Mouse (Mus musculus): ENCODE measurements around the gene Cep85l.

The Cep85l gene

DNA sequence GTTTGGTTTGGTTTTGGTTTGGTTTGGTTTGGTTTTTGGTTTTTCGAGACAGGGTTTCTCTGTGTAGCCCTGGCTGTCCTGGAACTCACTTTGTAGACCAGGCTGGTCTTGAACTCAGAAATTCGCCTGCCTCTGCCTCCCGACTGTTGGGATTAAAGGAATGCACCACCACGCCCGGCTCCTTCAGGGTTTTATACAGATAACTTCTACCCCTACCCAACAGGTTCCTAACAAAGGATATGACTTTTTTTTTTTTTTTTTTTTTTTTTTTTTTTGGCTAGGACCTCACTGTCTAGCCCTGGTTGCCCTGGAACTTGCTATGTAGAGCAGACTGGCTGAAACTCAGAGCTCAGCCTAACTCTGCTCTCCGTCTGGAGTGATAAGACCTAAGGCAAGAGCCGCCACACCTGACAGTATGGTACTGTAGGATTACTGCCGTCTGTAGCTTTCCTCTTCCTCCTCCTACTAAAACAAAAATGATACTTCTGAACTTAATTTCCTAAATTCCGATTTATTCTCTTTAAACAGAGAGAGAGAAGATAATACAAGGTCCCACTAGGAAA is 37.5 kb downstream of the Cep85l start:
- no peak for DNase-seq (ENCODE audit: low spot score in 2 of 2)

GRCm38 (mm10) chr10:53341288-53341965 is 38.3 kb downstream of the Cep85l start:
- no peak for DNase-seq (ENCODE audit: low spot score in 2 of 2)

DNA sequence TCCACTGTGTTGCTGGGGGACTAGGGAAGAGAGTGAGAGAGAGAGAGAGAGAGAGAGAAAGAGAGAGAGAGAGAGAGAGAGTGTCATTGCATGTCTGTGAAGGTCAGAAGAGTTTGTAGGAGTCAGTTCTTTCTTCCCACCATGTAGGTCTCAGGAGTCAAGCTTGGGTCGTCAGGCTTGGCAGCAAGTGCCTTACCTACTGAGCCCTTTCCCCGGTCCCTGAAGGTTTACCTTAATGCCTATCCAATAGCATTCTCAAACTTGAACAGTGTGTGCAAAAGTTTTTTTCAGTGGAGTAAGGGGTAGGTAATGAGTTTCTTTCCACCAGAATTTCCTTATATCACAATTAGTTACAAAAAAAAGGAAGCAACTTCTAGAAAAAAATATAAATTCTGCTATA is 40.7 kb downstream of the Cep85l start:
- DNase-seq (ENCODE audit: low spot score in 2 of 2), result no peak

DNA sequence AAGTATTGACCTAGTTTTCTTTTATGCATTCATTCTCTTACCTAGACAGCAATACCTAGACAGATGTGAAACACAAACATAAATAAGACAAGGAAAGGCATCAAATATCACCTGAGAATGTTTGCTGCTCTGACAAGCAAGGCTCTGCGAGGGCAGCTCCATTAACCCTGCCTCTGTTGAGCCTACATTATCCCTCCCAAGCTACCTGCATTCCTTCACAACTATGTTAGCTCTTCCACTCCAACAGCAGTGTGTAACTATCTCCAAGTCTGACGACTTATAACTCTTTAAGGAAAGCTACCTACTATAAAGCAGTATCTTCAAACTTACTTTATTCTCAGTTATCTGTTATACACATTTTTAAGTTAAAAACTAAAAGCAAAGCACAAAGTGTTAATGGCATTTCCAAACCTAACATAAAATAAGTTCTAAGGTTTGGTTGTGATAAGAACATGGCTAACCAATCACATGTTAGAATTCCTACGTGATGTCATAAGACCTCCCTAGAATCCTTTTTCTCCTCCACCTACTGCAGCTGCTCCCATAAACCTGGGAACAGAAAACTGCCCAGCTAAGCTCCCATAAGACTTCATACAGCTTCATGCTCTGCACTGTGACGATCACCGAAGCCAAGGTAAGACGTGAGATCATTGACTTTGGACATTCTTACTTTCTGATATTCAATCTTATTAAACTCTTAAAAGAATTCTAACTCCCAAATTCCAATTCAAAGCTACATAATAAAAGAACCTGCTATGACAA is 42.4 kb downstream of the Cep85l start, which contains the start of gene Pln:
Gene Pln (plus strand): TSS at position 506 of the 762 bp plus-strand sequence.
- no peak for DNase-seq (ENCODE audit: low spot score in 2 of 2)

DNA sequence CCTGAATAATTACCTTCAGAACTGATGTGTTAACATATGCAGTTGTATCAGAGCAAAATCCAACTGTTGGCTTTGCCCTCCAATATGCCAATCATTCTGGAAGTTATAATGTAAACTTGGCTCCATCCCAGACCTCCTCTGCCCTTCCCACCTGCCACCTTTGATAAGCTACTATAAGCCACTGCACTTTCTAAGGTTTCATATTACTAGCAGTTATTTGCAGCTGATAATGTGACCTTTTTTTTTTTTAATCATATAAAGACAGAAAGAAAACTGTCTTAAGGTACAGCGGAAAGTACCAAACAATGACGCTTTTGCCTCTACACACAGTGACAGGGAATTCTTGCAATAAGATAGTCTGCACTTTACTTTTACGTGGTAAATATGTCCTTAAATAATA is 43.8 kb downstream of the Cep85l start:
- DNase-seq (ENCODE audit: low spot score in 2 of 2), result no peak

GRCm38 (mm10) chr10:53335266-53335665 is 44.5 kb downstream of the Cep85l start:
- no peak for DNase-seq (ENCODE audit: low spot score in 2 of 2)

GRCm38 (mm10) chr10:53332752-53333151 is 47.0 kb downstream of the Cep85l start:
- DNase-seq (ENCODE audit: low spot score in 2 of 2), result no peak

- DNase-seq (ENCODE audit: low spot score in 2 of 2), result no peak
These were observed 50.5 kb downstream of the Cep85l start for GRCm38 (mm10) chr10:53329257-53329656.

DNA sequence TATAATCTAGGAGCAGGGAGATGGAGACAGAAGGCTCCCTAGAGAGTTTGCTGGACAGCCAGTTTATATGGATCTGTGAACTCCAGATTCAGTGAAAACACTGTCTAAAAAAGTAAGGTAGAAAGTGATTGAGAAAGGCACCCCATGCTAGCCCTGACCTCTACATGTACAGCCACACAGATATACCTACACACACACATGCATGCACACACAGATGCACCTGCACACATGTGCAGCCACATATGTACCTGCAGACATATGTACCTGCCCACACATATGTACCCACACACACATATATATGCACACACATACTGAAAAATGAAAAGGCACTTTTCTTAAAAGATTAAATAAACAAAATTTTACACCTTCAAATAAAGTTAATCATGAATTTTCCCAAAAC is 53.4 kb downstream of the Cep85l start:
- DNase-seq (ENCODE audit: low spot score in 2 of 2), result no peak

- DNase-seq (ENCODE audit: low spot score in 2 of 2), result no peak
These were observed 55.1 kb downstream of the Cep85l start for GRCm38 (mm10) chr10:53324663-53325062.

DNA sequence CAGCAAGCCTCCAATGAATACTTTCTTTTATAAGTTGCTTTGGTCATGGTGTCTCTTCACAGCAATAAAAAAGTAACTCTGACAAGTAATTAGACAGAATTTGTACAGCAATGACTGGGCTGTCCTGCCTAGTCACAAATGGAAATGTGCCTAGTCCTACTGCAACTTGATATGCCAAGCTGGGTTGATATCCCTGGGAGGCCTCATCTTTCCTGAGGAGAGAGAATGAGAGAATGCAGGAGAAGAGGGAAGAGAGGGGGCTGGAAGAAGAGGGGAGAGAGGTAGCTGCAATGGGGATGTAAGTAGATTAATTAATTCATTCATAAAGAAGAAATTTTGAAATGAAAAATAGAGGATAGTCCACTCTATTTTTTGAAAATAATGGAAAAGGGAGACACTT is 56.4 kb downstream of the Cep85l start:
- DNase-seq (ENCODE audit: low spot score in 2 of 2), result no peak

DNA sequence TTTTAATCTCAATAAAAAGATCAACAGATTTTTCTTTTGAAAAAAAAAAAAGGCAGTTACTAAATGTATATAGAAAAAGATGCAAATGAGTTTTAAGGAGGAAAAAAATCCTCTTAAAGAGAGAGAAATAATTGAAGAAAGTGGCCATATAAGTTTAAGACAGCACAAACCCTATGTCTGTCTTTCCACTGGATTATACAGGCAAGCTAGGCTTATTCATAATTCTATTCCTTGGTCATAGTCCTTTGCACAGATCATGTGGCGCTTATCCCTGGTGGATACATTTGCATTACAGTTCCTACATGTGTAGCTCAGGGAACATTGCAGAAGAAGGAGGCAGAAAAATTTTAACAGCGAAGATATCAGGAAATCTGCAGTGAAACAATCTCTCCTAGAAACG is 73.1 kb downstream of the Cep85l start:
- no peak for DNase-seq (ENCODE audit: low spot score in 2 of 2)

GRCm38 (mm10) chr10:53305867-53306266 is 73.9 kb downstream of the Cep85l start:
- no peak for DNase-seq (ENCODE audit: low spot score in 2 of 2)

- DNase-seq (ENCODE audit: low spot score in 2 of 2), result no peak
These were observed 94.6 kb downstream of the Cep85l start for GRCm38 (mm10) chr10:53285147-53285546.

DNA sequence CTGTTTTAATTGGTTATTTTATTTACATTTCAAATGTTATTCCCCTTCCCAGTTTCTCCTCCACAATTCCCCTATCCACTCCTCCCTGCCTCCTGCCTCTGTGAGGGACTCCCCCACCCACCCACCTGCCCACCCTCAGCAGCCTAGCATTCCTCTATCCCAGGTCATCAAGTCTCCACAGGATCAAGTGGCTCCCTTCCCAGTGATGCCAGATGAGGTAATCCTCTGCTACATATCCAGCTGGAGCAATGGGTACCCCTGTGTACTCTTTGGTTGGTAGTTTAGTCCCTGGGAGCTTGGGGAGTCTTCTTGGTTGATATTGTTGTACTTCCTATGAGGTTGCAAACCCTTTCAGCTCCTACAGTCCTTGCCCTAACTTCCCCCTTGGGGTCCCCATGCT is 107.5 kb downstream of the Cep85l start:
- DNase-seq (ENCODE audit: low spot score in 2 of 2), result no peak

DNA sequence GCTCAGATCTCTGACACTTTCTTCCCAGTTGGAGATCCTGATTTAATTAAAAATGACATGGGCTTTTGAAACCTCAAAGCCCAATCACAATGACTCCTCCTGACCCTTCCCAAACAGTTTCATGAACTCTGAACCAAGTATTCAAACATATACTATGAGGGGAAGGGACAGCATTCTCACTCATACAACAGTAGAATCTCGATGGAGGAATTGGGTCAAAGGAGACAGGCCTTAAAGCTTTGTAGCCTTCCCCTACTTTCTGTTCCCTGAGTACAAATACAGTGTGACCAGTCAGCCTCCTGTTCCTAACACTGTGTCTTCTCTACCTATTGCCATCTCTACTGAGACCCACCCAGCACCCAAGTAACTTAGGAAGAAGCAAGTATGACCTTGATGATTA is 117.7 kb downstream of the Cep85l start:
- no peak for DNase-seq (ENCODE audit: low spot score in 2 of 2)

GRCm38 (mm10) chr10:53235381-53235780 is 144.4 kb downstream of the Cep85l start:
- DNase-seq (ENCODE audit: low spot score in 2 of 2), result no peak

GRCm38 (mm10) chr10:53234683-53235082 is 145.1 kb downstream of the Cep85l start:
- DNase-seq (ENCODE audit: low spot score in 2 of 2), result no peak

DNA sequence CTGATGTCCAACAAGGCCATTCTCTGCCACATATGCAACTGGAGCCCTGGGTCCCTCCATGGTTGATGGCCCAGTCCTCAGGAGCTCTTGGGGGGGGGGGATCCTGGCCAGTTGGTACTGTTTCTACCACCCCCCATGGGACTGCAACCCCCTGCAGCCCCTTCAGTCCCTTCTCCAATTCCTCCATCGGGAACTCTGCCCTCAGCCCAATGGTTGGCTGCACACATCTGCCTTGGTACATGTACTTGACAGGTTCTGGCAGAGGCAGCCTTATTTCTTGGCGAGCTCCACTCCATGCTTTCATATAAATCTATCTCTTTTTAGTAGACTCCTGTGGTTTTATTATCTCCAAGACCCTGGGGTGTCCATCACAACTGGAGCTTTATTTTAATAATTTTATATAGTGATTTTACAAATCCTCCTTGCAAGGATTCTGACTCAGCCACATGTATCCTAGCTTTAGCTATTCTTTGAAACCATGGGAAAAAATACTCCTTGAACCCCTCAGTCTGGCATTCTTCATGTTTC is 145.6 kb downstream of the Cep85l start:
- DNase-seq (ENCODE audit: low spot score in 2 of 2), result no peak

DNA sequence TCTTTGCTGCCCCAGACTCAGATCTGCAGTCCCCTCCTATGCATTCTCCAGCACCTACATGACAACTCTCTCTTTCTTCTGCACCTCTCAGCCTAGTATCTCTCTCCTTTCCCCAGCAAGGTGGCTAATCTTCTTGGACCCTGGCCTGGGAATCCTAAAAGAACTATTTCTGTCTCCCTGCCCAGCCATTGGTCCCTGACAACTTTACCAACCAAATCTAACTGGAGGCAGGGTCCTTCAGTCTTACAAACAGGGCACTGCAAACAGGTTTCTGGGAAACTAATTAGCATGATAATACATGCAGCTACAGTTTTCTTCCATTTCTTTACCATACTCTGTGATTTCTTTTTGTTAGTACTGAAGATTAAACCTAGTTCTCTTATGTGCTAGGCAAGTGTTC is 148.9 kb downstream of the Cep85l start:
- DNase-seq (ENCODE audit: low spot score in 2 of 2), result no peak

- DNase-seq (ENCODE audit: low spot score in 2 of 2), result no peak
These were observed 150.6 kb downstream of the Cep85l start for GRCm38 (mm10) chr10:53229190-53229589.

Data from urinary bladder, postnatal 36 days (tissue).